Mouse (Mus musculus) bone marrow, adult 2 months (tissue): Measurements from ENCODE around the gene Gtf2i. TPM values are rescaled to one million over a fixed set of nuclear protein-coding genes. Genes with fewer than 3 reads are reported as not detected.
A peak's percentile ranks its signal among the peaks of the same experiment; 100 is the strongest.

ENCODE experiments used
- H3K27ac ChIP-seq: fragments of 200-500 bp; 2 replicates; pipeline ENCODE4 v1.5.1; 2012; ENCODE audit warnings: low read depth, mild to moderate bottlenecking, control low read depth, inconsistent platforms, low read length; ENCODE audit not compliant: control insufficient read depth, poor library complexity, insufficient read depth
- H3K4me1 ChIP-seq: fragments of 200-500 bp; 2 replicates; pipeline ENCODE4 v1.6.1; 2011; ENCODE audit warnings: low read length; ENCODE audit not compliant: control insufficient read depth, insufficient read depth
- H3K4me3 ChIP-seq: fragments of 200-500 bp; replicated peaks from 2 replicates; pipeline ENCODE3; 2011; ENCODE audit warnings: mild to moderate bottlenecking, low read depth, low read length, control low read depth; ENCODE audit not compliant: control insufficient read depth
- CTCF ChIP-seq: fragments of 200-500 bp; IDR thresholded peaks from 2 replicates; pipeline ENCODE4 v1.5.1; 2011; ENCODE audit warnings: low read length, control low read depth; ENCODE audit not compliant: control insufficient read depth, insufficient read depth
- POLR2A ChIP-seq: fragments of 200-500 bp; IDR thresholded peaks from 2 replicates; pipeline ENCODE4 v1.6.1; 2011; ENCODE audit warnings: low read depth, mild to moderate bottlenecking, control low read depth, low read length, borderline replicate concordance; ENCODE audit not compliant: control insufficient read depth
- WGBS: fragments of 180-500 bp; shearing (Covaris S2); methylation state at CpG from one replicate; pipeline ENCODE4 v1.1.7; 2018; 5-methylcytosine and 5-hydroxymethylcytosine counted together
- polyA plus RNA-seq: library from polyadenylated mRNA; stranded (reverse); fragments of >200 nt; gene quantifications from 2 replicates; pipeline ENCODE4 v1.2.4, GENCODE M21; 2011; ENCODE audit warnings: low replicate concordance; ENCODE audit not compliant: missing spikeins, insufficient read depth, insufficient read length

Gtf2i gene
- polyA plus RNA-seq, 1 experiment, result 41.4 TPM

GRCm38 (mm10) chr5:134214021-134214806 is 100.3 kb downstream of the Gtf2i start:
- peak overlapping the region; percentile 81 for H3K27ac ChIP-seq
- H3K4me1 ChIP-seq, result peaks cover 8% of the 10 kb centered on the region
- 9% methylated on average over 12 of the region's 12 CpGs for WGBS
- no peak overlapping the region for H3K4me3 ChIP-seq
- no peak for TF ChIP-seq CTCF
- no peak for TF ChIP-seq POLR2A

DNA sequence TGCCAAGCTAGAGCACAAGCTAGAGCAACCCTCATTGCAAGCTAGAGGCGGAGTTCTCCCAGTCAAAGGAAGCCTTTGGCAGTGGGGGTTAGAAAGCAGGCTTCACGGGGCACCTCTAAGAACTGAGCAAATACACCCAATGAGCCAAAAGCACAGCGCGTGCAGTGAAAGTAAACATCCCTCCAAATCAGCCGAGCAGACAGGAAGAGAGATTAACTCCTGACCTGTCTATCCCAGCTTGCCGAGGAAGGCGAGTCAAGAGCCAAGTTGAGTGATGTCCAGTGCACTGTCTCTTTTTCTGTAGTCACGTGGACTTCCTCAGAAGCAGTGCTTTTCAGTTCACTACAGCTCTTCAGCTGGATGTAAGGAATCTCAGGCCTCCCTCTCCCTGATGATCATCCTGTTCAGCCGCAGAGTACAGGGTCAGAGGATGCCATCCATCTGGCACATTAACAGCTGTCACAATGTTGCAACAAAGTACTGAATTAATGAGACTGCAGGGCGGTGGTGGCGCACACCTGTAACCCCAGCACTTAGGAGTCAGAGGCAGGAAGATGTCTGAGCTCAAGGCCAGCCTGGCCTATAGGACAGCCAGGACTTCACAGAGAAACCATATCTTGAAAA is 104.5 kb downstream of the Gtf2i start:
- TF ChIP-seq CTCF (no peak), POLR2A (no peak)
- 63% methylated on average over 11 of the region's 11 CpGs for WGBS
- Histone ChIP-seq H3K4me1 (peaks cover 8% of the 10 kb centered on the region), H3K27ac (no peak overlapping the region), H3K4me3 (no peak overlapping the region)

- Histone ChIP-seq H3K4me3 (no peak overlapping the region), H3K27ac (no peak overlapping the region), H3K4me1 (peaks cover 1% of the 10 kb centered on the region; the same call in 1 of the 2 replicates)
- TF ChIP-seq POLR2A (no peak), CTCF (no peak)
- WGBS, result 24% methylated on average over 10 of the region's 10 CpGs
These were observed 107.8 kb downstream of the Gtf2i start for GRCm38 (mm10) chr5:134206721-134207120.

GRCm38 (mm10) chr5:134193664-134194063 is 120.9 kb downstream of the Gtf2i start:
- no peaks in the 10 kb centered on the region for H3K4me1 ChIP-seq
- H3K4me3 ChIP-seq, result no peak overlapping the region
- WGBS, result 74% methylated on average over 8 of the region's 8 CpGs
- H3K27ac ChIP-seq, result no peak overlapping the region
- no peak for TF ChIP-seq POLR2A

- H3K4me3 ChIP-seq, result no peak overlapping the region
- no peak for TF ChIP-seq POLR2A
- TF ChIP-seq CTCF, result no peak
- 18% methylated on average over 7 of the region's 7 CpGs for WGBS
- no peaks in the 10 kb centered on the region; the same call in 1 of the 2 replicates for H3K4me1 ChIP-seq
- H3K27ac ChIP-seq, result no peak overlapping the region
These were observed 126.0 kb downstream of the Gtf2i start for GRCm38 (mm10) chr5:134188571-134188970.

Other genes with a start within 250 kb of the Gtf2i start
- 1.1 and 4.9 TPM in 2 replicates for gene Castor2, start 215.0 kb downstream of the Gtf2i start, polyA plus RNA-seq
- gene Rcc1l, start 138.0 kb downstream of the Gtf2i start, polyA plus RNA-seq, result 10.4 and 12.5 TPM in 2 replicates
- 3.0 and 5.5 TPM in 2 replicates for gene Gtf2ird2, start 130.7 kb downstream of the Gtf2i start, polyA plus RNA-seq
- 78.6 and 222 TPM in 2 replicates for gene Ncf1, start 85.1 kb downstream of the Gtf2i start, polyA plus RNA-seq
- 11.2 and 13.1 TPM in 2 replicates for gene Gtf2ird1, start 142.0 kb upstream of the Gtf2i start, polyA plus RNA-seq
- 5.6 and 7.9 TPM in 2 replicates for gene Clip2, start 237.7 kb upstream of the Gtf2i start, polyA plus RNA-seq
- gene Syna, start 245.4 kb upstream of the Gtf2i start, polyA plus RNA-seq, result not detected in 2 replicates